In the genomic region with DNA sequence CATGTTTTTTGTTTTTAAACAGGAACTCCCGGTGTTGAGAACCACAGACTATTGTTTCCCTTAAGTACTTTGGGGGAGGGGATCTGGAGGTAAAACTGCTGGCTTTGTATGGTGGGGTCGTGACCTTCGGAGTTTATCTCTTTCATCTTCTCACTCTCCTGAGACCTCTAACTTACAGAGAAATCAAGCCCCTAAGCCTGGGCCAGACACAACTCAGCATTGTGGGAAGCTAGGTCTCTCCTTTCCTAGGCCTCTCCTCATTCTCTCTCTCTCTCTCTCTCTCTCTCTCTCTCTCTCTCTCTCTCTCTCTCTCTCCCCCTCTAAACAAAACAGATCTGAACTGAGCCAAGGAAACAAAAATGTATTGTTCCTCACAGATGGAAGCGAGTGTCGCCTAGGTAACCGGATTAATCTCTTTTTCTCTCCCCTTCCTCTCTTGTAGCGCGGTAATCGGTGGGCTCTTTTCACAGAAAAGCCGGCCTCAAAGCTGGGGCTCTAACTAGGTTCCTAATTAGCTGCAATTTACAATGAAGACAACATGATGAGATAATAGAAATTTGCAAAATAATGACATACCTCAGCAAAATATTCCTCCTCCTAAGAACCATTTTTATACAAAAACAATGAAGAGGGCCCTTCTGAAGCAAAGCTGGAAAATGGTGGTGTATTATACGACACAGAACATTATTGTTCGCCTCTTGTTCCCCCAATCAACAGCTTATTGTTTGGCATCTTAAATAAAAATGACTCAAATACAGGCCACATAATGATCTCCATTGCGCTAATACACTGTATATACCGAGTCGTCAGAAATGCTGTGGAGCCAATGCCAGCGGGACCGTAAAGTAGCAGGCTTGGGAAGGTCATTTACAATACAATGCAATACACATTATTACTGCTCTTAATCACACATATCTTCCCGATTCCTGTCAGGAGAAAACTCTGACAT, we compare ENCODE assay signal across 14 mouse cellular contexts.
DNase-seq lines count a peak whose midpoint lies in the region; ATAC-seq lines count a peak whose summit lies in the region.
"Had no signal": no experiment of that assay in that cellular context is flagged by ENCODE, and none has a peak within 500 bp of the region (broad histone marks: within the 10 kb centered on the region; RNA-seq: fewer than 3 reads in every experiment).

No protein-coding gene starts in this region.

- no peaks in the 10 kb centered on the region for H3K9me3 ChIP-seq in hindbrain, embryonic 10.5 days
- H3K9me3 ChIP-seq in midbrain, embryonic 13.5 days, result no peaks in the 10 kb centered on the region
- no peaks in the 10 kb centered on the region for H3K9me3 ChIP-seq in intestine, embryonic 15.5 days
- H3K9me3 ChIP-seq: limb, embryonic 13.5 days; stomach, embryonic 15.5 days had no signal

- peak; percentile 84 for ATAC-seq in midbrain, embryonic 13.5 days
- no peak for ATAC-seq in intestine, embryonic 15.5 days

- H3K4me3 ChIP-seq in hindbrain, embryonic 10.5 days, result peak overlapping the region; percentile 13; the same call in 1 of the 2 replicates
- no peak overlapping the region for H3K4me3 ChIP-seq in midbrain, embryonic 13.5 days (replicated peaks)
- no peak overlapping the region for H3K4me3 ChIP-seq in intestine, embryonic 15.5 days (replicated peaks)
- H3K4me3 ChIP-seq: limb, embryonic 13.5 days; stomach, embryonic 15.5 days had no signal

- H3K36me3 ChIP-seq in hindbrain, embryonic 10.5 days, result no peaks in the 10 kb centered on the region
- no peaks in the 10 kb centered on the region for H3K36me3 ChIP-seq in midbrain, embryonic 13.5 days
- H3K36me3 ChIP-seq in intestine, embryonic 15.5 days, result no peaks in the 10 kb centered on the region
- H3K36me3 ChIP-seq: limb, embryonic 13.5 days; stomach, embryonic 15.5 days had no signal

- peak; percentile 28 to 34 for DNase-seq in right cerebral cortex, postnatal 10 days (ENCODE audit: low spot score in 2 of 2)
- DNase-seq in right cerebral cortex, postnatal 4 days, result no peak
- DNase-seq in hindbrain, embryonic 10.5 days (ENCODE audit: low spot score), result peak; percentile 68
- no peak for DNase-seq in adipocyte (ENCODE audit: low spot score)
- no peak for DNase-seq in adrenal gland, adult 8-10 months
- DNase-seq in heart, adult 18-20 months, result no peak
- DNase-seq: B cell, adult 2 months; cerebellum, adult 11-12 months had no signal

- H3K27me3 ChIP-seq in hindbrain, embryonic 10.5 days (ENCODE audit: insufficient read depth, poor library complexity, severe bottlenecking), result peaks cover 9% of the 10 kb centered on the region
- H3K27me3 ChIP-seq in midbrain, embryonic 13.5 days, result no peaks in the 10 kb centered on the region
- H3K27me3 ChIP-seq in intestine, embryonic 15.5 days (replicated peaks), result no peaks in the 10 kb centered on the region
- H3K27me3 ChIP-seq: limb, embryonic 13.5 days; stomach, embryonic 15.5 days had no signal

- peak overlapping the region; percentile 82 for H3K27ac ChIP-seq in hindbrain, embryonic 10.5 days
- H3K27ac ChIP-seq in midbrain, embryonic 13.5 days, result peak overlapping the region; percentile 76
- H3K27ac ChIP-seq in intestine, embryonic 15.5 days, result no peak overlapping the region
- H3K27ac ChIP-seq: kidney, postnatal 0 days; limb, embryonic 13.5 days; macrophage; stomach, embryonic 15.5 days had no signal

- peaks cover 49% of the 10 kb centered on the region for H3K4me1 ChIP-seq in hindbrain, embryonic 10.5 days (replicated peaks)
- peaks cover 41% of the 10 kb centered on the region for H3K4me1 ChIP-seq in midbrain, embryonic 13.5 days (replicated peaks)
- H3K4me1 ChIP-seq in intestine, embryonic 15.5 days (replicated peaks), result no peaks in the 10 kb centered on the region
- H3K4me1 ChIP-seq: stomach, embryonic 15.5 days had no signal

- 14% methylated on average over 18 of the region's 18 CpGs for WGBS in hindbrain, embryonic 10.5 days
- 5% methylated on average over 18 of the region's 18 CpGs for WGBS in midbrain, embryonic 13.5 days
- WGBS in intestine, embryonic 15.5 days, result 63% methylated on average over 18 of the region's 18 CpGs

- 0 out of 2 replicates have a peak overlapping the region, but pooled peaks have one; percentile 11 for H3K4me2 ChIP-seq in midbrain, embryonic 13.5 days (replicated peaks)
- H3K4me2 ChIP-seq in intestine, embryonic 15.5 days (replicated peaks), result no peak overlapping the region
- H3K4me2 ChIP-seq: limb, embryonic 13.5 days; stomach, embryonic 15.5 days had no signal

- H3K9ac ChIP-seq in midbrain, embryonic 13.5 days (replicated peaks), result no peak overlapping the region
- no peak overlapping the region for H3K9ac ChIP-seq in intestine, embryonic 15.5 days
- H3K9ac ChIP-seq: limb, embryonic 13.5 days; stomach, embryonic 15.5 days had no signal

Comparison
In these comparisons a context has a peak if more than half of its experiments do, and no peak if none do; other contexts are left out.
1. DNase-seq: peak in right cerebral cortex, postnatal 10 days (2 of 2) and hindbrain, embryonic 10.5 days (single experiment); none in right cerebral cortex, postnatal 4 days (single experiment), adipocyte (single experiment), adrenal gland, adult 8-10 months (single experiment) and heart, adult 18-20 months (0 of 2).